Mouse (Mus musculus) c-Kit-positive CD71-positive TER-119-positive erythroid progenitor cells, embryonic 14.5 days (primary cell): Measurements from ENCODE around the gene Gm5169.
"Not testable (repeated sequence)": the region's sequence is repeated elsewhere in the genome, so short reads cannot be mapped to it uniquely, and the experiment has no call there.

Experiments
- DNase-seq: peaks from one replicate; pipeline ENCODE4 v3.0.0-alpha.2; 2013; ENCODE audit warnings: low spot score

Gene Gm5169

DNA sequence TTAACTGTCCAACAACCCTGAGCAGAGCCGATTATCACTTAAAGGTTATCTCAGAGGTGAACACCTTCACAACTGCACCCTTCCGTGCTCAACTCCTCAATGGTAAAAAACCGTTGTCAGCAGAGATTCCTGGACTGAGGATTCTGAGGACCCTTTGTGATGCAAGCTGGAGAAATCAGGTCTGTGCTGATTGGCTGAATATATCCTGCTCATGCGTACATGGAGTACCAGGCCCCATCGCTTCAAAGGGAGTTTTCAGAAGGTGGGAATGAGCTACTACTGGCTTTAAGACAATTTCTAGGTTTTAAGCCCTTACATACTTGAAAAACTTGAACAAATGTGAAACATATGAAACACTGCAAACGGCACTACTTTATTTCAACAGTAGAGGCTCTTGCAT is at the start of gene Gm5169:
Gene Gm5169 (minus strand): TSS at position 101 of the 400 bp plus-strand sequence.
- DNase-seq: not testable (repeated sequence)

GRCm38 (mm10) chrX:25347424-25347823 is 46.2 kb upstream of the Gm5169 start:
- not testable (repeated sequence) for DNase-seq
